Mouse (Mus musculus) forebrain, embryonic 12.5 days (tissue): ENCODE data around the gene Nt5m. TPM values are rescaled to one million over a fixed set of nuclear protein-coding genes. Genes with fewer than 3 reads are reported as not detected.

Experiments used
- ATAC-seq: fragments of 200-750 bp; cut with Nextera tagmentation; 2 replicates; pipeline ENCODE4 v1.8.0; 2017; ENCODE audit warnings: moderate TSS enrichment; ENCODE audit not compliant: low FRiP score
- H3K27ac ChIP-seq: fragments of 300-500 bp; sonication (generic); 2 replicates; pipeline ENCODE4 v1.5.1; 2016; ENCODE audit warnings: mild to moderate bottlenecking
- H3K27me3 ChIP-seq: fragments of 300-500 bp; sonication (generic); 2 replicates; pipeline ENCODE4 v1.6.1; 2016; ENCODE audit warnings: mild to moderate bottlenecking
- H3K36me3 ChIP-seq: fragments of 300-500 bp; sonication (generic); replicated peaks from 2 replicates; pipeline ENCODE4 v1.6.1; 2016; ENCODE audit warnings: mild to moderate bottlenecking
- H3K4me1 ChIP-seq: fragments of 300-500 bp; sonication (generic); 2 replicates; pipeline ENCODE4 v1.6.1; 2016
- H3K4me2 ChIP-seq: fragments of 300-500 bp; sonication (generic); 2 replicates; pipeline ENCODE4 v1.6.1; 2016; ENCODE audit warnings: mild to moderate bottlenecking, moderate library complexity
- H3K4me3 ChIP-seq: fragments of 300-500 bp; sonication (generic); replicated peaks from 2 replicates; pipeline ENCODE4 v1.5.1; 2016; ENCODE audit warnings: mild to moderate bottlenecking
- H3K9ac ChIP-seq: fragments of 300-500 bp; sonication (generic); 2 replicates; pipeline ENCODE4 v1.6.1; 2016; ENCODE audit warnings: mild to moderate bottlenecking
- H3K9me3 ChIP-seq: fragments of 300-500 bp; sonication (generic); 2 replicates; pipeline ENCODE4 v1.6.1; 2016
- whole genome bisulfite sequencing: fragments of 180-500 bp; shearing (Covaris S2); methylation state at CpG from one replicate; pipeline ENCODE4 v1.1.7; 2016; 5-methylcytosine and 5-hydroxymethylcytosine counted together
- polyA plus RNA-seq: library from polyadenylated mRNA; unstranded; fragments of >200 nt; fragmentation: Nextera tagmentation; extraction: Ambion mirVana; gene quantifications from 2 replicates; pipeline ENCODE4 v1.2.1, GENCODE M21; 2016

Gene Nt5m
- polyA plus RNA-seq, 1 experiment from 2014 or later = 41.9 TPM

DNA sequence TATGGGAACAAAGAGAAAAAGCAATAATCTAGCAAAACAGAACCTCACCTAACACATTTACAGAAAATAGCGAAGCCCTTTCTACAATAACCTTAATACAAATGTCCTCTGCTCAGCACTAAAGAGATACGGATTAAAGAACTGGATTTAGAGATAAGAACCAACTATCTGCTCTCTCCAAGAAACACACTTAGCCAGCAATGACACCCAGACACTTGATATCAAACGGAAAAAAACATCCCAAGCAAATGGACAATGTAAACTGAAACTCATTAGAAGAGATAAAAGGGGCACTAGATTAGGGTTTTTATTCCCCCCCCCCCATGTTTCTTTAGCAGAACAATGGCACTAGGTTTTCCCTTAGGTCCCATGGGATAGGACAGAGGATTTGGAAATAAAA, 80.2 kb downstream of the Nt5m start:
- Histone ChIP-seq H3K4me2 (no peak overlapping the region), H3K4me1 (no peaks in the 10 kb centered on the region), H3K4me3 (no peak overlapping the region), H3K36me3 (no peaks in the 10 kb centered on the region), H3K9me3 (no peaks in the 10 kb centered on the region), H3K9ac (no peak overlapping the region), H3K27me3 (no peaks in the 10 kb centered on the region), H3K27ac (no peak overlapping the region)
- WGBS = 73% methylated on average over 3 of the region's 3 CpGs
- no peak for ATAC-seq

DNA sequence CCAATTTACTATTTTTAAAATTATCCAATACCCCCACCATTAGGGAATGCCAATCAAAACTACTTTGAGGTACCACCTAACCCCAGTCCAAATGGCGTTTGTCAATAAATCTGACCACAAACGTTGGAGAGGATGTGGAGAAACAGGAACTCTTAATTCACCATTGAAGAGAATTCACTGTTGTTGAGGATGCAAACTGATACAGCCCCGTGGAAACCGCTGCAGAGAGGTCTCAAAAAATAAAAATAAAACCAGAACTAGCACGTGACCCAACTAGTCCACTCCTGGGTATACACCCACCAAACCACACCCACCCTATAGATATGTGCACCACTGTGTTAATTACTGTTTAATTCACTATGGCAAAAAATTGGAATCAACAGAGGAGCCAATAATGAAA, 81.1 kb downstream of the Nt5m start:
- Histone ChIP-seq H3K4me2 (no peak overlapping the region), H3K36me3 (no peaks in the 10 kb centered on the region), H3K4me3 (no peak overlapping the region), H3K27me3 (no peaks in the 10 kb centered on the region), H3K4me1 (no peaks in the 10 kb centered on the region), H3K9ac (no peak overlapping the region), H3K27ac (no peak overlapping the region), H3K9me3 (no peaks in the 10 kb centered on the region)
- no peak for ATAC-seq
- 81% methylated on average over 5 of the region's 5 CpGs for WGBS

DNA sequence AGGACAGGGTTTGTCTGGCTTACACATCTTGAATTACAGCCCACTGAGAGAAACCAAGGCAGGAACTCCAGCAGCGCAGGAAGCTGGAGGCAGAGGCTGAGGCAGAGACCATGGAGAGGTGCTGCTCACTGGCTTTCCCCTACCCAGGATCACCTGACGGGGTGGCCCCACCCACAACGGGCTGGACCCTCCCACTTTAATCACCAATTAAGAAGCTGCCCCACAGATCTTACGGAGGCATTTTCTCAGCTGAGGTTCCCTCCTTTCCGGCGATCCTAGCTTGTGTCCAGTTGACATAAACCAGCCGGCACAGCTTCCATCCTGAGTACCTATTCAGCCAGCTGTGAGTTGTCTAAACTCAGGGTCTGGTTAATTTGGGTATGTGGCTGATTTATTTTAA, 82.0 kb downstream of the Nt5m start:
- WGBS = 14% methylated on average over 7 of the region's 7 CpGs
- H3K9me3 ChIP-seq = no peaks in the 10 kb centered on the region

DNA sequence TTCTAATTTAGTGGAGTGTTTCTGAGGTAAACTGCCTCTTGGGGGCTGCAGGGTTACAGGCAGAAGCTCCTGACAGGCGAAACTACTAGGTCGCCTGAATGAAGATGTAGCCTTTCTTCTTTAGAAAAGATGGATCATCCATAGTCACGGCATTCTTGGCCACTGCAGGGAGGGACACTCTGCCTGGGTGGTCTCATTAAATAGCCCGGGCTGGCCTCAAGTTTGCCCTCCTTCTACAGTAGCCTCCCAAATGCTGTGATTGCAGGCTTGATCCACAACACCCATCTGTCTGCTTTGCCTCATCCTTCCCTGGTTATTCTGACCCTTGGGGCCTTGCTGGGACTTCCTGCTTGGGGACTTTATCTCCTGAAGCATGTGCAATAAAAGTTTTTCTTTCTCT, 90.8 kb downstream of the Nt5m start:
- H3K4me1 ChIP-seq = no peaks in the 10 kb centered on the region
- ATAC-seq = no peak

More for the DNA sequence above, 82.0 kb downstream of the Nt5m start:
- no peak for ATAC-seq
- no peaks in the 10 kb centered on the region for H3K27me3 ChIP-seq
- no peaks in the 10 kb centered on the region for H3K36me3 ChIP-seq
- H3K4me3 ChIP-seq = no peak overlapping the region
- no peak overlapping the region for H3K4me2 ChIP-seq
- no peak overlapping the region for H3K9ac ChIP-seq
- H3K4me1 ChIP-seq = no peaks in the 10 kb centered on the region
- no peak overlapping the region for H3K27ac ChIP-seq

More for the DNA sequence above, 90.8 kb downstream of the Nt5m start:
- Histone ChIP-seq H3K27me3 (peaks cover 6% of the 10 kb centered on the region; the same call in 1 of the 2 replicates), H3K4me2 (no peak overlapping the region), H3K27ac (no peak overlapping the region), H3K4me3 (no peak overlapping the region), H3K9me3 (no peaks in the 10 kb centered on the region), H3K9ac (no peak overlapping the region), H3K36me3 (no peaks in the 10 kb centered on the region)
- 55% methylated on average over 4 of the region's 4 CpGs for WGBS

Other genes with a start within 250 kb of the Nt5m start
- not detected in 2 replicates for gene Olfr223, start 246.2 kb upstream of the Nt5m start, polyA plus RNA-seq
- 39.9 and 77.3 TPM in 2 replicates for gene Mprip, start 178.1 kb upstream of the Nt5m start, polyA plus RNA-seq
- 2.3 TPM in 2 replicates for gene Pld6, start 51.8 kb upstream of the Nt5m start, polyA plus RNA-seq
- 33.3 and 36.1 TPM in 2 replicates for gene Flcn, start 29.4 kb upstream of the Nt5m start, polyA plus RNA-seq
- gene Cops3, start 391 bp downstream of the Nt5m start, polyA plus RNA-seq = 221 and 226 TPM in 2 replicates
- 44.2 and 44.7 TPM in 2 replicates for gene Med9, start 108.8 kb downstream of the Nt5m start, polyA plus RNA-seq
- 0.76 and 1.4 TPM in 2 replicates for gene Rasd1, start 125.5 kb downstream of the Nt5m start, polyA plus RNA-seq
- gene Pemt, start 207.0 kb downstream of the Nt5m start, polyA plus RNA-seq = 5.4 and 6.3 TPM in 2 replicates